Mouse (Mus musculus) spleen, postnatal 10 days (tissue): ENCODE data around the gene Lpar2.

Experiments
- DNase-seq, 2 experiments: peaks; one replicate each; pipeline ENCODE4 v3.0.0; 2021 to 2022; ENCODE audit warnings: low spot score in 2 of 2

The Lpar2 gene

DNA sequence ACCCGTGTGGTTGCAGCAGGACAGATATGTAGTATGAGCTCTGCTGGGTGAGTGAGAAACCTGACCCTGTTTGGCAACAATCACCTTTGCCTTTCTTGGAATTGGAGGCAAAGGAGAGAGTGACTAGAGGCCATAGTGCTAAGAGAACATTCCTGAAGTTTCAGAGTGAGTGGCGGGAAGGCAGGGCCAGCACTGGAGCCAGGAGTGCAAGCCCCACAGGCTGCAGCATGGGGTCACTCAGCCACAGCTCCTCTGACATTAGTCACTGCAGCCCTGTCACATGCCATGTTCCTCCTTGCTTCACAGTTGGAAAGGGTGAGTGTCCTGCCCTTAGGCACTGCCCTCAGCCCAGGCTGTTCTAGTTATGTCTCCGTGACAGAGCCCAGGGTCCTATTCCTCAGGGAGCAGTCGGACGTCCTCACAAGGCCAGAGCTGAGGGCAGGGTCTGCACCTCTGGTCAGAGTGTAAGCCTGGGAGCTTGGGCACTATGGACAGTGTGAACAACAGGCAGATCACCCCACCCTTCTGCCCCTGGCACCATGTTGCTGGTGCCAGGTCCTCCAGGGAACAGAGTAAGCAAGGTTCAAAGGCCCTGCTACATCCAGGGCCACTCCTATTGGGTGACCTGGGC, 45.6 kb downstream of the Lpar2 start:
- DNase-seq, result no peak

GRCm38 (mm10) chr8:69870003-69870765, 48.0 kb downstream of the Lpar2 start:
- no peak for DNase-seq

GRCm38 (mm10) chr8:69870907-69871306, 48.7 kb downstream of the Lpar2 start:
- DNase-seq, result no peak

- DNase-seq, result peak; percentile 62 to 76
Observed at GRCm38 (mm10) chr8:69874155-69874554, 51.9 kb downstream of the Lpar2 start.

DNA sequence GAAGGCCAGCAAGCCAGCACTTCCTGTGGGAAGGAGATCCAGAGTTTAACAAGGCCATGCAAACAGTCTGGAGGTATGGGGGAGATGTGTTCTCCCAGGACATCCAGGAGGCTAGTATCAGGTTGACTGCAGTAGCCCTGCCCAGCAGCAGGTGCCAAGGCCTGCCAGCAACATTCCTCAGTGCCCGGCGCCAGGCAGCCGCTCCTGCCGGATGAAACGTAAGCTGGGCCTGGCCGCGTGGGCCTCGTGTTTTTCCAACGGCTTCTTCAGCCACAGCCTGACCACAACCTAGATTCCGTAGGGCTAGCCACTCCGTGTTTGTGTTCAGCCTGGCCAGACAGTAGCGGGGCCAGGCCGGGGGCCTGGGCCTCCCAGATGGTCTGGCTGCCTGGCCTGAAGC, 52.4 kb downstream of the Lpar2 start:
- no peak for DNase-seq

DNA sequence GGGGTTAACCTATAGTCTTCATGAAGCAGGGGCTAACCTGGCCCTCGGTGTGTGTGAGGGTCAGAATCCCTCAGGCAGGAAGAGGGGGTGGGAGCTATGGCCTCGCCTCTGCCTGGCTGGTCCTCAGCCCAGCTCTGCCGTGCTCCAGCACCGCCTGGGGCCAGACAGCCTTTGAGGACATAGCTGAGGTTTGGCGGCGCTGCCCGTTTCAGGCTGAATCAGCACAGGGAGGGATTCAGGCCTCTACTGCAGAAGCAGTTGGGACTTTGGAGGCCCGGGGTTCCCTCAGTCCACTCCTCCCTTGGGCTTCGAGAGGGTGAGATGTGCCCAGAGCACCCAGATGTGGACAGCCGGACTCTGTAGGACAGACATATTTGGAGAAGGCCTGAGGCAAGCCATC, 53.9 kb downstream of the Lpar2 start:
- DNase-seq, result no peak

GRCm38 (mm10) chr8:69876967-69877366, 54.7 kb downstream of the Lpar2 start:
- no peak for DNase-seq

GRCm38 (mm10) chr8:69877396-69877795, 55.2 kb downstream of the Lpar2 start:
- no peak for DNase-seq

- no peak for DNase-seq
Observed at GRCm38 (mm10) chr8:69877992-69878391, 55.8 kb downstream of the Lpar2 start.

GRCm38 (mm10) chr8:69879678-69880077, 57.4 kb downstream of the Lpar2 start:
- DNase-seq, result no peak
